Mouse (Mus musculus) E14TG2a.4 (cell line): Measurements from ENCODE around the gene Acsf3.

Source experiments
- H3K27me3 ChIP-seq: 2 replicates; pipeline ENCODE4 v1.6.1; 2014; ENCODE audit warnings: low read length, control low read depth; ENCODE audit not compliant: insufficient read depth
- H3K36me3 ChIP-seq: 2 replicates; pipeline ENCODE4 v1.6.1; 2014; ENCODE audit warnings: low read length, control low read depth; ENCODE audit not compliant: insufficient read depth
- H3K4me1 ChIP-seq: replicated peaks from 2 replicates; pipeline ENCODE4 v1.6.1; 2014; ENCODE audit warnings: low read depth, low read length, control low read depth
- H3K4me3 ChIP-seq: replicated peaks from 2 replicates; pipeline ENCODE4 v1.5.1; 2014; ENCODE audit warnings: mild to moderate bottlenecking, low read length
- H3K9me3 ChIP-seq: 2 replicates; pipeline ENCODE4 v1.6.1; 2014; ENCODE audit warnings: low read length, control low read depth
- CTCF ChIP-seq: conservative IDR thresholded peaks from 2 replicates; pipeline ENCODE4 v1.5.1; 2014; ENCODE audit warnings: low read length
- NANOG ChIP-seq: IDR thresholded peaks from 2 replicates; pipeline ENCODE4 v1.6.1; 2014; ENCODE audit warnings: borderline replicate concordance, low read length, mixed read lengths
- POU5F1 ChIP-seq: IDR thresholded peaks from 2 replicates; pipeline ENCODE4 v1.6.1; 2014; ENCODE audit warnings: low read length, borderline replicate concordance

The Acsf3 gene

DNA sequence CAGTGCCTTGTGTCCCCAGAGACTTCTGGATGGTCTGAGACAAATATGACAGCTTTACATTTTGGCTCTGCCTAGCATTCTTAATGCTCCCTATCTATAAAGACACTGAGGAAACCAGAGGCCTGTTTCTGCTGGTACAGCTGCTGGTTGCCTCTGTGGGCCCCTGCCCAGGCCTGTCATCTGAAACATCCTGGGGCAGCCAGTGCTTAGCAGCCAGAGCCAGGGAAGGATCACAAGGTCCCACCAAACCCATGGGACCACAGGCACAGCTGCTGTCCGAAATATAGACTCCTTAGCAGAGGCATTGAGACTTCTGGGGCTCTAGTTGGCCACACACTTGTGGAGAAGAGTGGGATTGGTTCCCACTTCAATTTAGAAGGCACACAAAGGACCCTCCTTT lies 9.5 kb downstream of the Acsf3 start:
- H3K4me1 ChIP-seq, result no peaks in the 10 kb centered on the region
- H3K4me3 ChIP-seq, result no peak overlapping the region
- TF ChIP-seq POU5F1 (no peak), NANOG (no peak), CTCF (no peak)
- no peaks in the 10 kb centered on the region for H3K27me3 ChIP-seq
- no peaks in the 10 kb centered on the region for H3K9me3 ChIP-seq
- peaks cover 76% of the 10 kb centered on the region for H3K36me3 ChIP-seq

DNA sequence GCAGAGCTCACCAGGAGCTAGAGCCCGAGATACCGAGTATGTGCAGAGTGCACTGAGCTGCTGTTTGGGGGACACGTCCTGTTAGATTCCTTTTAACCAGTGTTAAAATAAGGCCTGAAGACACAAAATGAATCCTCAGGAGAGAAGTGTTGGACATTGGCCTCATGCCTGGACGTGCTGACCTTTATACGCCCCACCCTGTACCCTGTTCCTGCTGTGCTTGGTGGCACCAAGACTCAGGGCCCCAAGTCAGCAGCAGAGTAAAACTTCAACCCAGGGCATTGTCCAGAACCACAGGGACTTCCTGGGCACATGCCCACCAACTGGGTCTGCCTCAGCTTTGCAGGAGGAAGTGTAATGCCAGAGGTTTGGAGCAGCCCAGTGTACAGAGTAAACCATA lies 14.5 kb downstream of the Acsf3 start:
- Histone ChIP-seq H3K4me3 (no peak overlapping the region), H3K36me3 (peaks cover 50% of the 10 kb centered on the region), H3K9me3 (no peaks in the 10 kb centered on the region), H3K27me3 (no peaks in the 10 kb centered on the region), H3K4me1 (no peaks in the 10 kb centered on the region)
- TF ChIP-seq CTCF (no peak), NANOG (no peak), POU5F1 (no peak)

GRCm38 (mm10) chr8:122793375-122794174 lies 18.3 kb downstream of the Acsf3 start:
- Histone ChIP-seq H3K36me3 (peaks cover 26% of the 10 kb centered on the region), H3K4me3 (no peak overlapping the region), H3K9me3 (no peaks in the 10 kb centered on the region), H3K4me1 (no peaks in the 10 kb centered on the region), H3K27me3 (no peaks in the 10 kb centered on the region)
- TF ChIP-seq CTCF (no peak), NANOG (no peak), POU5F1 (no peak)

DNA sequence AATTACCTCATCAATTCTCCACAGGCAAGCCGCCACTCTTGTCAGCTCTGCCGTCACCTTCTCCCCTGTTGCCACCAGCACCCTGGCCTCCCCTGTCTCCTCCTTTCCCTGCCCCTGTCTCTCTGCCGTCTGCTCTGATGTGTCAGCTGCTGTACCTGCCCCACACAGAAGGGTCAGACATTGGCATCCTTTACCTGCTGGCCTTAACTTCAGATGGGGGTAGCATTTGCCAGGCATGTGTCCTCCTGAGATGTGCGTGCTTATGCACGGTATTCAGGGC lies 18.8 kb downstream of the Acsf3 start:
- no peak overlapping the region for H3K4me3 ChIP-seq
- H3K36me3 ChIP-seq, result peaks cover 26% of the 10 kb centered on the region
- no peaks in the 10 kb centered on the region for H3K27me3 ChIP-seq
- no peaks in the 10 kb centered on the region for H3K9me3 ChIP-seq
- TF ChIP-seq NANOG (no peak), POU5F1 (no peak), CTCF (no peak)
- H3K4me1 ChIP-seq, result no peaks in the 10 kb centered on the region

DNA sequence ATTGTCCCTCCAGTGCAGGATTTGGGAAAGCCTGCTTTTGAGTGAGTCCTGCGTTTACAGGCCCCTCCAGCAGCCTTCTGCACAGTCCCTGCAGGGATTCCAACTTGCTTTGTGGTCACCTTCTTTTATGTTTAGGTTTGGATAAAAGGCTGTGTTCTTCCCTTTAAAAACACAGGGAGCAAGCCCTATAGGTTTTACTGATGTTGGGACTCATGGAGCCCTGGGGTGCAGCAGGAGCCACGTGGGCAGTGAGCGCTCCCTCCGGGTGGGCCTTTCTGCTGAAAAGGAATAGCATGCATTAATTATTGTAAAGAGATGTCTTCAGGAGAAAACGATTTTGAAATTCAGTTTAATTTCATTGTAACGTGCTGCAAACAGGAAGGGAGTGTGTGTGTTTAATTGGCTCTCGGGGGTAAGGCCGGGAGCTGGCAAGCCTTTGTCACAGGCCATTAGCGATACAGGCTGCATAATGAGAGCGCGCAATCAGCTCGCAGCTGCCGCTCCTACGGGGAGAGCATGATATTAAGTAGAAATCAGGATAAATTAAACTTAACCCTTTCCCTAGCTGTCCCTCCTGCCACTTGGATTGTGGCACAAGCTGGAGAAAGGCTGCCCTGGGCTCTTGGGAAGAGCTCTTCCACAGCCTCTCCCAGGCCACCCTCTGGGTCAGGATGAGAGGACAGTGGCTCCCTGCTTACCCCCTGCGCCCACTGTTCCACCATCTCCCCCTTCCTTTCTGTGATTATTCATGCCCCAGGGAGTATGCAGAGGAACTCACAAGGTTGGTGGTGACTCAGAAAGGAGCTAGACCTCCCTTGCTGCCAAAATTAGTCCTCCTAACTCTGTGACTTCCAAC lies 28.8 kb downstream of the Acsf3 start:
- no peak for TF ChIP-seq CTCF
- no peak for TF ChIP-seq NANOG
- no peak for TF ChIP-seq POU5F1
- Histone ChIP-seq H3K36me3 (peaks cover 26% of the 10 kb centered on the region), H3K27me3 (no peaks in the 10 kb centered on the region), H3K4me3 (no peak overlapping the region), H3K4me1 (no peaks in the 10 kb centered on the region), H3K9me3 (no peaks in the 10 kb centered on the region)

DNA sequence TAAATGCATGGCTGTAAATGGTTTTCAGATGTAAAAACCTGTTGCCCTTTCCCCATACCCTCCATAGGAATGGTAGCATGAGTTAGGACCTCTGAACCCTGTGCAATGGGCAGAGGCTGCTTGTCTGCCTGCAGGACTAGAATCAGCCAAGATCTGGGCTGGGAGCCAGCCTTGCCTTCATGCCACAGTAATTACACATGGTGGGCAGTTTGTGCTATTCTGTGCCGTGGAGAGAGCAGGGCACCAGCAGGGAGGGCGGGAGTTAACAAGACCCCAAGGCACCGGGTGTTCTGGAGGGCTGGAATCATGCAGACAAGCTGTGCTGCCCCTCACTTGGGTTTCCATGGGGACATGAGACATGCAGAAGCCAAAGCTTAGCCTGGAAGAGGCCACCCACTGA lies 30.1 kb downstream of the Acsf3 start:
- H3K4me1 ChIP-seq, result no peaks in the 10 kb centered on the region
- TF ChIP-seq CTCF, result no peak
- no peak for TF ChIP-seq NANOG
- no peak for TF ChIP-seq POU5F1
- peaks cover 26% of the 10 kb centered on the region for H3K36me3 ChIP-seq
- no peaks in the 10 kb centered on the region for H3K9me3 ChIP-seq
- no peak overlapping the region for H3K4me3 ChIP-seq
- H3K27me3 ChIP-seq, result no peaks in the 10 kb centered on the region

- no peaks in the 10 kb centered on the region for H3K9me3 ChIP-seq
- no peaks in the 10 kb centered on the region for H3K4me1 ChIP-seq
- no peak overlapping the region for H3K4me3 ChIP-seq
- H3K27me3 ChIP-seq, result no peaks in the 10 kb centered on the region
- H3K36me3 ChIP-seq, result peaks cover 31% of the 10 kb centered on the region
- TF ChIP-seq CTCF, result no peak
- TF ChIP-seq NANOG, result no peak
- no peak for TF ChIP-seq POU5F1
Observed at GRCm38 (mm10) chr8:122806956-122807538, 31.8 kb downstream of the Acsf3 start.

GRCm38 (mm10) chr8:122807907-122808306 lies 32.6 kb downstream of the Acsf3 start:
- no peaks in the 10 kb centered on the region for H3K9me3 ChIP-seq
- H3K4me3 ChIP-seq, result no peak overlapping the region
- peaks cover 24% of the 10 kb centered on the region for H3K36me3 ChIP-seq
- no peak for TF ChIP-seq POU5F1
- TF ChIP-seq CTCF, result no peak
- no peak for TF ChIP-seq NANOG
- H3K27me3 ChIP-seq, result no peaks in the 10 kb centered on the region
- no peaks in the 10 kb centered on the region for H3K4me1 ChIP-seq

GRCm38 (mm10) chr8:122810376-122810775 lies 35.1 kb downstream of the Acsf3 start:
- peaks cover 14% of the 10 kb centered on the region for H3K4me1 ChIP-seq
- no peak overlapping the region for H3K4me3 ChIP-seq
- H3K9me3 ChIP-seq, result no peaks in the 10 kb centered on the region
- H3K36me3 ChIP-seq, result peaks cover 29% of the 10 kb centered on the region
- no peaks in the 10 kb centered on the region for H3K27me3 ChIP-seq
- TF ChIP-seq NANOG (no peak), POU5F1 (no peak), CTCF (no peak)
